Mouse (Mus musculus): ENCODE data around the gene Ednrb.

DNA sequence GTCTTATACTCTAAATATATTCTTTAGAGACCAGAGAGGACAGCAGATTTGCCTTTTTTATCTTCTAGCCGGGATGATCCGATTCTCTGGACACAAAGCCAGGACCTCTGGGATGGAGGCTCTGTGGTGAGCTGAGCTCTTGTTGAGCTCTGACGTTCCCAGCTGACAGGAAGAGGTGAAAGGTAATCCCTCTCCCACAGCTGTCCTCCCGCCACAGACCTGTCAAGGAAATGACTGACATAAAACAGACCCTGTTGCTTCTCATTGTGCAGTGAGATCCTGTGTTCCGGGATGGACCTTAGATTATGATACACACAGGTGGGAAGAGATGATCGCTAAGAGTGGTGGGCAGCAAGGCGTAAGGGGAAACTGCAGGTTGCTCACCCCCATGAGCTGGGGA lies 9.6 kb downstream of the Ednrb start:
- no peak for TF ChIP-seq CTCF (IDR thresholded peaks at IDR 0.05)
- no peak for TF ChIP-seq EP300 (IDR thresholded peaks at IDR 0.05)

Measured in lung, postnatal 0 days (tissue).